Mouse (Mus musculus) heart, postnatal 4 days (tissue): Measurements from ENCODE around the gene Fam24a. TPM values are rescaled to one million over a fixed set of nuclear protein-coding genes. Genes with fewer than 3 reads are reported as not detected.

Experiments
- total RNA-seq, 2 experiments: library from RNA; stranded (reverse); gene quantifications; 2 replicates each; pipeline ENCODE4 v1.2.3; 2021

Fam24a gene
- total RNA-seq, 2 experiments from 2014 or later, result not detected

Other genes with a start within 250 kb of the Fam24a start
- not detected for gene 4933402N03Rik, start 187.6 kb upstream of the Fam24a start, total RNA-seq
- 10 to 100 TPM in 1 of 2 experiments, 1 to 10 TPM in 1; 9.2 to 11.3 TPM for gene 5430419D17Rik, start 159.5 kb upstream of the Fam24a start, total RNA-seq
- under 1 TPM; 0.38 to 0.41 TPM for gene Cuzd1, start 11.6 kb upstream of the Fam24a start, total RNA-seq
- not detected for gene Fam24b, start 4.3 kb upstream of the Fam24a start, total RNA-seq
- 10 to 100 TPM; 17.7 to 19.4 TPM for gene 2310057M21Rik, start 28.9 kb downstream of the Fam24a start, total RNA-seq
- 10 to 100 TPM; 59.7 to 61.8 TPM for gene Pstk, start 37.3 kb downstream of the Fam24a start, total RNA-seq
- 10 to 100 TPM; 28.8 to 31.1 TPM for gene Ikzf5, start 76.7 kb downstream of the Fam24a start, total RNA-seq
- gene Acadsb, start 76.7 kb downstream of the Fam24a start, total RNA-seq, result 10 to 100 TPM; 62.5 to 67.0 TPM
- gene Hmx3, start 209.0 kb downstream of the Fam24a start, total RNA-seq, result not detected
- gene Hmx2, start 214.9 kb downstream of the Fam24a start, total RNA-seq, result not detected
- gene Bub3, start 226.4 kb downstream of the Fam24a start, total RNA-seq, result 10 to 100 TPM; 68.6 to 70.0 TPM